Comparison of ENCODE assay signal across 21 mouse cellular contexts in genomic region chr17:83684475-83684874, GRCm38 (mm10). TPM values are rescaled to one million over a fixed set of nuclear protein-coding genes. Genes with fewer than 3 reads are reported as not detected.
DNase-seq lines count a peak whose midpoint lies in the region; ATAC-seq and TF ChIP-seq lines count a peak whose summit lies in the region.
"Had no signal": no experiment of that assay in that cellular context is flagged by ENCODE, and none has a peak within 500 bp of the region (broad histone marks: within the 10 kb centered on the region; RNA-seq: fewer than 3 reads in every experiment).

No protein-coding gene starts in this region.

- H3K27ac ChIP-seq in liver, embryonic 12.5 days = peak overlapping the region; percentile 79
- peak overlapping the region; percentile 29; the same call in 1 of the 2 replicates for H3K27ac ChIP-seq in liver, embryonic 16.5 days (ENCODE audit: low read length)
- no peak overlapping the region for H3K27ac ChIP-seq in gastrocnemius, adult 2 months
- no peak overlapping the region for H3K27ac ChIP-seq in forebrain, embryonic 15.5 days (replicated peaks)
- H3K27ac ChIP-seq: embryonic facial prominence, embryonic 12.5 days; forebrain, embryonic 13.5 days; hindbrain, embryonic 10.5 days; hindbrain, embryonic 14.5 days had no signal

- H3K4me1 ChIP-seq in liver, embryonic 12.5 days = peaks cover 34% of the 10 kb centered on the region
- H3K4me1 ChIP-seq in liver, embryonic 16.5 days (ENCODE audit: control insufficient read depth, low read depth, low read length) = peaks cover 14% of the 10 kb centered on the region
- no peaks in the 10 kb centered on the region for H3K4me1 ChIP-seq in forebrain, embryonic 15.5 days
- H3K4me1 ChIP-seq: embryonic facial prominence, embryonic 12.5 days; forebrain, embryonic 13.5 days; heart, embryonic 12.5 days; hindbrain, embryonic 10.5 days had no signal

- no peak overlapping the region for H3K4me3 ChIP-seq in liver, embryonic 12.5 days
- no peak overlapping the region for H3K4me3 ChIP-seq in liver, embryonic 16.5 days (ENCODE audit: low read depth, low read length)
- H3K4me3 ChIP-seq in gastrocnemius, adult 2 months = no peak overlapping the region
- no peak overlapping the region for H3K4me3 ChIP-seq in forebrain, embryonic 15.5 days
- H3K4me3 ChIP-seq: embryonic facial prominence, embryonic 12.5 days; forebrain, embryonic 13.5 days; heart, embryonic 12.5 days; hindbrain, embryonic 10.5 days had no signal

- intact Hi-C loops in gastrocnemius, adult 2 months (cut with DNase I) = no loop called here

- TF ChIP-seq CTCF in gastrocnemius, adult 2 months (IDR thresholded peaks at IDR 0.05) = no peak

- 0 out of 2 replicates have a peak, but pooled peaks cover 2% of the 10 kb centered on the region for H3K36me3 ChIP-seq in liver, embryonic 12.5 days
- no peaks in the 10 kb centered on the region for H3K36me3 ChIP-seq in liver, embryonic 16.5 days (ENCODE audit: control insufficient read depth, insufficient read depth)
- no peaks in the 10 kb centered on the region for H3K36me3 ChIP-seq in forebrain, embryonic 15.5 days
- H3K36me3 ChIP-seq: embryonic facial prominence, embryonic 12.5 days; heart, embryonic 12.5 days; hindbrain, embryonic 10.5 days had no signal

- WGBS in liver, embryonic 12.5 days (ENCODE audit: insufficient replicate concordance) = 35% methylated on average over 7 of the region's 7 CpGs
- WGBS in liver, embryonic 16.5 days (ENCODE audit: insufficient replicate concordance) = 35% methylated on average over 7 of the region's 7 CpGs
- 92% methylated on average over 7 of the region's 7 CpGs for WGBS in forebrain, embryonic 15.5 days

- no peaks in the 10 kb centered on the region for H3K27me3 ChIP-seq in liver, embryonic 12.5 days (replicated peaks)
- no peaks in the 10 kb centered on the region for H3K27me3 ChIP-seq in liver, embryonic 16.5 days (ENCODE audit: control insufficient read depth, insufficient read depth, low read depth, low read length)
- H3K27me3 ChIP-seq in forebrain, embryonic 15.5 days = no peaks in the 10 kb centered on the region
- H3K27me3 ChIP-seq: CH12.LX; embryonic facial prominence, embryonic 12.5 days; forebrain, embryonic 13.5 days; heart, embryonic 12.5 days had no signal

- peak overlapping the region; percentile 39 for H3K4me2 ChIP-seq in liver, embryonic 12.5 days
- H3K4me2 ChIP-seq in liver, embryonic 16.5 days (ENCODE audit: low read depth, low read length) = peak overlapping the region; percentile 5; the same call in 1 of the 2 replicates
- no peak overlapping the region for H3K4me2 ChIP-seq in forebrain, embryonic 15.5 days (replicated peaks)
- H3K4me2 ChIP-seq: embryonic facial prominence, embryonic 12.5 days; forebrain, embryonic 13.5 days; heart, embryonic 12.5 days; hindbrain, embryonic 14.5 days had no signal

- ATAC-seq in erythroblast, adult 5-6 weeks (replicated peaks; ENCODE audit: low FRiP score, poor library complexity, severe bottlenecking) = peak; percentile 39; the same call in 1 of the 2 replicates
- ATAC-seq in liver, embryonic 12.5 days = peak; percentile 90
- ATAC-seq in liver, embryonic 16.5 days (ENCODE audit: low read depth) = peak; percentile 80
- no peak for ATAC-seq in forebrain, embryonic 15.5 days (replicated peaks)
- ATAC-seq: forebrain, embryonic 13.5 days had no signal

- no peaks in the 10 kb centered on the region for H3K9me3 ChIP-seq in liver, embryonic 12.5 days (replicated peaks)
- no peaks in the 10 kb centered on the region for H3K9me3 ChIP-seq in liver, embryonic 16.5 days (replicated peaks; ENCODE audit: control insufficient read depth, low read length)
- H3K9me3 ChIP-seq in forebrain, embryonic 15.5 days = no peaks in the 10 kb centered on the region; the same call in 1 of the 2 replicates
- H3K9me3 ChIP-seq: embryonic facial prominence, embryonic 12.5 days had no signal

- H3K9ac ChIP-seq in liver, embryonic 12.5 days = peak overlapping the region; percentile 44; the same call in 1 of the 2 replicates
- H3K9ac ChIP-seq in liver, embryonic 16.5 days (ENCODE audit: low read depth, low read length) = no peak overlapping the region
- H3K9ac ChIP-seq in forebrain, embryonic 15.5 days (replicated peaks) = no peak overlapping the region
- H3K9ac ChIP-seq: embryonic facial prominence, embryonic 12.5 days; forebrain, embryonic 13.5 days; heart, embryonic 12.5 days; hindbrain, embryonic 14.5 days had no signal

- DNase-seq in gastrocnemius, adult 2 months = no peak
- no peak for DNase-seq in Muller cell, postnatal 12 days (ENCODE audit: inconsistent ontology term)
- DNase-seq in ovary, postnatal 14 days (ENCODE audit: low spot score) = no peak
- DNase-seq: adrenal gland, adult 8-10 months; adrenal gland, postnatal 36 days; cerebellum, adult 11 months; cerebellum, adult 9-10 months; cerebellum, postnatal 25 days; gastrocnemius, postnatal 14 days had no signal

RNA-seq across cellular contexts. Expression of gene Mta3, which starts 21.5 kb away (rescaled TPM):
- 59.2 and 64.6 TPM in 2 replicates for total RNA-seq in erythroblast, adult 5-6 weeks (2015; ENCODE audit: low replicate concordance)
- 52.6 and 67.6 TPM in 2 replicates for total RNA-seq in erythroblast, adult 5-6 weeks (2017; ENCODE audit: low replicate concordance)
- 60.2 and 66.4 TPM in 2 replicates for polyA plus RNA-seq in liver, embryonic 12.5 days (2016; fragmentation: Nextera tagmentation; extraction: Ambion mirVana)
- 35.3 and 35.6 TPM in 2 replicates for polyA plus RNA-seq in liver, embryonic 16.5 days (2015; fragmentation: Nextera tagmentation; extraction: Ambion mirVana)
- total RNA-seq in gastrocnemius, adult 2 months (2021) = 10 to 100 TPM in 1 of 2 experiments, 1 to 10 TPM in 1; 7.7 to 10.2 TPM
- polyA plus RNA-seq in forebrain, embryonic 15.5 days (2015; fragmentation: Nextera tagmentation; extraction: Ambion mirVana) = 37.9 and 39.7 TPM in 2 replicates

RNA-seq across cellular contexts. Expression of gene Kcng3, which starts 52.8 kb away (rescaled TPM):
- not detected in 2 replicates for total RNA-seq in erythroblast, adult 5-6 weeks (2015; ENCODE audit: low replicate concordance)
- not detected in 2 replicates for total RNA-seq in erythroblast, adult 5-6 weeks (2017; ENCODE audit: low replicate concordance)
- 0.06 and 0.17 TPM in 2 replicates for polyA plus RNA-seq in liver, embryonic 12.5 days (2016; fragmentation: Nextera tagmentation; extraction: Ambion mirVana)
- 0.04 TPM in 1 of 2 replicates, not detected in the other for polyA plus RNA-seq in liver, embryonic 16.5 days (2015; fragmentation: Nextera tagmentation; extraction: Ambion mirVana)
- total RNA-seq in gastrocnemius, adult 2 months (2021) = not detected
- 0.06 TPM in 1 of 2 replicates, not detected in the other for polyA plus RNA-seq in forebrain, embryonic 15.5 days (2015; fragmentation: Nextera tagmentation; extraction: Ambion mirVana)
- total RNA-seq: CH12.LX; gastrocnemius, postnatal 14 days; heart, postnatal 25 days had no signal
- polyA plus RNA-seq: embryonic facial prominence, embryonic 12.5 days; forebrain, embryonic 13.5 days; heart, embryonic 12.5 days; heart, embryonic 16.5 days; hindbrain, embryonic 10.5 days had no signal

Comparison
In these comparisons a context has a peak if more than half of its experiments do, and no peak if none do; other contexts are left out.
1. H3K27ac ChIP-seq: peak in liver, embryonic 12.5 days (single experiment) and liver, embryonic 16.5 days (single experiment); none in gastrocnemius, adult 2 months (single experiment) and forebrain, embryonic 15.5 days (single experiment).